In the genomic region with DNA sequence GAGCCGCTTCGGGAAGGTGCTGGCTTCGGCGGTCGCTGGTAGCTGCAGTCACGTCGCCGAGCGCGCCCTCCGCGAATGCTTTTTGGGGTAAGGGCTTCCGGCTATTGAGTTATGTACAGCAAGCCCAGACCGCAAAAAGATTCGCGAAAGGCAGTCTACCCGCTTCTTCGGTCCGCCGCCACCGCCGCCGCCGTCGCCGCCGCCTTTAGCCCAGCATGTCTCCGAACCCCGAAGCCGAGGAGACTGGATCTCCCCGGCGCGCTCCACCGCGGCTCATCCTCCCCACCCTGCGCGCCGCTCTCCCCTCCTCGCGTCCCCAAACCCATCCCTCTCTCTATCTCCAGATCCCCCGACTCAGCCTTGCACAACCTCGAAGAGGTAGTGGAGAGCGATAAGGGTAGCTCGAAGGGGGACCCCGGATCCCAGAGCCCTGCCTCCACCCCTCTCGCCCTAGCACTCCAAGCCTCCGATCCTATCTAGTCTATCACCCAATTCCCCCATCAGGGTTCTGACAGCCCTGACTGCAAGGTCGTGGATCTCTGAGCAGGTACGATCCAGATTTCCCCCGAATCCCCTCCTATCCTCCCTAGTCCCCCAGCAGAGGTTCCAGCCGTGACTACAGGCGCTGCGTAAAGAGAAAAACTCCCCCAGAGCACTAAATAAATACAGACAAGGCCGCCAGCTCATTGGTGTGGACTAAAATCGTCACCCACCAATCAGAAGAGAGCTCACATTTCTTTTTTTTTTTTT, we compare ENCODE assay signal across 8 mouse cellular contexts.
DNase-seq lines count a peak whose midpoint lies in the region; ATAC-seq lines count a peak whose summit lies in the region.

No protein-coding gene starts in this region.

- peaks cover 31% of the 10 kb centered on the region for H3K4me1 ChIP-seq in embryonic facial prominence, embryonic 10.5 days
- 0 out of 2 replicates have a peak, but pooled peaks cover 4% of the 10 kb centered on the region for H3K4me1 ChIP-seq in intestine, embryonic 14.5 days (replicated peaks; ENCODE audit: control insufficient read depth, insufficient read depth, low read length)
- H3K4me1 ChIP-seq in midbrain, embryonic 11.5 days (ENCODE audit: control insufficient read depth, insufficient read depth, low read length) = peaks cover 19% of the 10 kb centered on the region

- H3K9ac ChIP-seq in intestine, embryonic 14.5 days (ENCODE audit: low read length) = no peak overlapping the region
- peak overlapping the region; percentile 16; the same call in 1 of the 2 replicates for H3K9ac ChIP-seq in midbrain, embryonic 11.5 days (ENCODE audit: low read length)

- WGBS in embryonic facial prominence, embryonic 10.5 days = under 1% methylated on average over 55 of the region's 55 CpGs
- WGBS in intestine, embryonic 14.5 days = under 1% methylated on average over 53 of the region's 55 CpGs
- 1% methylated on average over 54 of the region's 55 CpGs for WGBS in midbrain, embryonic 11.5 days

- peak overlapping the region; percentile 47 for H3K4me2 ChIP-seq in intestine, embryonic 14.5 days (ENCODE audit: low read length)
- H3K4me2 ChIP-seq in midbrain, embryonic 11.5 days = peak overlapping the region; percentile 74

- DNase-seq in embryo, embryonic 10 days (ENCODE audit: low spot score) = peak; percentile 46
- no peak for DNase-seq in embryo, embryonic 9.5 days (ENCODE audit: extremely low spot score)
- DNase-seq in Muller cell, postnatal 12 days (ENCODE audit: inconsistent ontology term) = peak; percentile 65
- DNase-seq in embryonic facial prominence, embryonic 10.5 days (ENCODE audit: low spot score) = peak; percentile 52
- peak; percentile 63 for DNase-seq in intestine, embryonic 14.5 days (ENCODE audit: low spot score)
- peak; percentile 96 for DNase-seq in midbrain, embryonic 11.5 days (ENCODE audit: low spot score, missing footprints)
- DNase-seq in urinary bladder, postnatal 4 days (ENCODE audit: low spot score in 2 of 2) = no peak

- no peaks in the 10 kb centered on the region for H3K36me3 ChIP-seq in embryonic facial prominence, embryonic 10.5 days (replicated peaks)
- H3K36me3 ChIP-seq in intestine, embryonic 14.5 days (ENCODE audit: control insufficient read depth, insufficient read depth, low read length) = no peaks in the 10 kb centered on the region
- no peaks in the 10 kb centered on the region for H3K36me3 ChIP-seq in midbrain, embryonic 11.5 days (ENCODE audit: control insufficient read depth, insufficient read depth, low read length)

- no peaks in the 10 kb centered on the region for H3K9me3 ChIP-seq in embryonic facial prominence, embryonic 10.5 days
- H3K9me3 ChIP-seq in intestine, embryonic 14.5 days (ENCODE audit: control insufficient read depth, low read length) = no peaks in the 10 kb centered on the region
- H3K9me3 ChIP-seq in midbrain, embryonic 11.5 days (ENCODE audit: control insufficient read depth, low read length) = no peaks in the 10 kb centered on the region

- no peak overlapping the region for H3K27ac ChIP-seq in embryonic facial prominence, embryonic 10.5 days (replicated peaks)
- no peak overlapping the region for H3K27ac ChIP-seq in intestine, embryonic 14.5 days (ENCODE audit: low read depth)
- no peak overlapping the region for H3K27ac ChIP-seq in midbrain, embryonic 11.5 days (ENCODE audit: low read depth, low read length)

- peaks cover 98% of the 10 kb centered on the region for H3K27me3 ChIP-seq in embryonic facial prominence, embryonic 10.5 days (replicated peaks; ENCODE audit: low read depth, poor library complexity, severe bottlenecking)
- H3K27me3 ChIP-seq in intestine, embryonic 14.5 days (replicated peaks; ENCODE audit: control insufficient read depth, insufficient read depth, low read length) = peaks cover 96% of the 10 kb centered on the region
- H3K27me3 ChIP-seq in midbrain, embryonic 11.5 days (ENCODE audit: control insufficient read depth, insufficient read depth, low read length) = peaks cover 80% of the 10 kb centered on the region

- no peak for ATAC-seq in intestine, embryonic 14.5 days (replicated peaks; ENCODE audit: low FRiP score, low TSS enrichment, low read depth)
- peak; percentile 15; the same call in 1 of the 2 replicates for ATAC-seq in midbrain, embryonic 11.5 days (ENCODE audit: low FRiP score)
- no peak for ATAC-seq in megakaryocyte progenitor cell, adult 5-6 weeks (replicated peaks; ENCODE audit: poor library complexity)

- H3K4me3 ChIP-seq in embryonic facial prominence, embryonic 10.5 days = peak overlapping the region; percentile 56
- H3K4me3 ChIP-seq in intestine, embryonic 14.5 days (ENCODE audit: low read depth, low read length) = peak overlapping the region; percentile 13
- peak overlapping the region; percentile 37 for H3K4me3 ChIP-seq in midbrain, embryonic 11.5 days (ENCODE audit: low read depth, low read length)

Comparison
In these comparisons a context has a peak if more than half of its experiments do, and no peak if none do; other contexts are left out.
1. DNase-seq: peak in embryo, embryonic 10 days (single experiment), Muller cell, postnatal 12 days (single experiment), embryonic facial prominence, embryonic 10.5 days (single experiment), intestine, embryonic 14.5 days (single experiment) and midbrain, embryonic 11.5 days (single experiment); none in embryo, embryonic 9.5 days (single experiment) and urinary bladder, postnatal 4 days (0 of 2).
2. Peak in every context shown above with its lines, with median percentiles within 50 percentile points of each other: H3K4me3 ChIP-seq.